Mouse (Mus musculus): ENCODE results near the gene Nfkbib.

The Nfkbib gene

GRCm38 (mm10) chr7:28766910-28767309 is 402 bp downstream of the Nfkbib start:
- DNase-seq (ENCODE audit: low read depth, low spot score), result no peak

GRCm38 (mm10) chr7:28766173-28766879 is 986 bp downstream of the Nfkbib start, which contains the start of gene Sirt2:
Sirt2 (plus strand) TSS chr7:28766735.
- peak; percentile 93 for DNase-seq (ENCODE audit: low read depth, low spot score)

- no peak for DNase-seq (ENCODE audit: low read depth, low spot score)
These were observed 2.1 kb downstream of the Nfkbib start for GRCm38 (mm10) chr7:28765211-28765610.

GRCm38 (mm10) chr7:28761907-28762306 is 5.4 kb downstream of the Nfkbib start:
- no peak for DNase-seq (ENCODE audit: low read depth, low spot score)

- DNase-seq (ENCODE audit: low read depth, low spot score), result no peak
These were observed 8.7 kb downstream of the Nfkbib start for GRCm38 (mm10) chr7:28758623-28759022.

- DNase-seq (ENCODE audit: low read depth, low spot score), result no peak
These were observed 11.2 kb downstream of the Nfkbib start, which contains the start of gene Ccer2 for GRCm38 (mm10) chr7:28756079-28756478. Ccer2 (plus strand) TSS chr7:28756174.

- no peak for DNase-seq (ENCODE audit: low read depth, low spot score)
These were observed 17.4 kb downstream of the Nfkbib start for GRCm38 (mm10) chr7:28749935-28750334.

- DNase-seq (ENCODE audit: low read depth, low spot score), result peak; percentile 91
These were observed 25.4 kb downstream of the Nfkbib start, which contains the start of the genes Mrps12 and Sars2 for GRCm38 (mm10) chr7:28741709-28742438. Mrps12 (minus strand) TSS chr7:28741820. Sars2 (plus strand) TSS chr7:28741992.

- DNase-seq (ENCODE audit: low read depth, low spot score), result no peak
These were observed 26.0 kb downstream of the Nfkbib start for GRCm38 (mm10) chr7:28741368-28741708.

GRCm38 (mm10) chr7:28740949-28741348 is 26.4 kb downstream of the Nfkbib start:
- no peak for DNase-seq (ENCODE audit: low read depth, low spot score)

- no peak for DNase-seq (ENCODE audit: low read depth, low spot score)
These were observed 27.5 kb downstream of the Nfkbib start for GRCm38 (mm10) chr7:28739829-28740228.

- DNase-seq (ENCODE audit: low read depth, low spot score), result no peak
These were observed 31.6 kb downstream of the Nfkbib start for GRCm38 (mm10) chr7:28735701-28736100.

- no peak for DNase-seq (ENCODE audit: low read depth, low spot score)
These were observed 34.1 kb downstream of the Nfkbib start for GRCm38 (mm10) chr7:28733211-28733610.

- peak; percentile 89 for DNase-seq (ENCODE audit: low read depth, low spot score)
These were observed 34.8 kb downstream of the Nfkbib start for GRCm38 (mm10) chr7:28732341-28733142.

GRCm38 (mm10) chr7:28727649-28728340 is 39.5 kb downstream of the Nfkbib start:
- no peak for DNase-seq (ENCODE audit: low read depth, low spot score)

- DNase-seq (ENCODE audit: low read depth, low spot score), result no peak
These were observed 40.7 kb downstream of the Nfkbib start for GRCm38 (mm10) chr7:28726600-28726999.

- no peak for DNase-seq (ENCODE audit: low read depth, low spot score)
These were observed 42.7 kb downstream of the Nfkbib start for GRCm38 (mm10) chr7:28724613-28725012.

- no peak for DNase-seq (ENCODE audit: low read depth, low spot score)
These were observed 45.2 kb downstream of the Nfkbib start for GRCm38 (mm10) chr7:28722079-28722478.

- no peak for DNase-seq (ENCODE audit: low read depth, low spot score)
These were observed 46.4 kb downstream of the Nfkbib start for GRCm38 (mm10) chr7:28720753-28721537.

GRCm38 (mm10) chr7:28719650-28720049 is 47.7 kb downstream of the Nfkbib start:
- DNase-seq (ENCODE audit: low read depth, low spot score), result no peak

GRCm38 (mm10) chr7:28719159-28719558 is 48.2 kb downstream of the Nfkbib start:
- no peak for DNase-seq (ENCODE audit: low read depth, low spot score)
